Mouse (Mus musculus): Measurements from ENCODE around the gene Best3.

GRCm38 (mm10) chr10:117005707-117006464 is 19.8 kb downstream of the Best3 start:
- no peak for TF ChIP-seq CTCF (IDR thresholded peaks at IDR 0.05; ENCODE audit: extremely low read depth, insufficient read length, insufficient replicate concordance, low read depth, low read length)
- no peak for TF ChIP-seq POLR2A (IDR thresholded peaks at IDR 0.05; ENCODE audit: low read depth, low read length)
